Mouse (Mus musculus) lung, embryonic 15.5 days (tissue): ENCODE measurements around the gene Setd4. TPM values are rescaled to one million over a fixed set of nuclear protein-coding genes. Genes with fewer than 3 reads are reported as not detected.
"Not testable (repeated sequence)": the region's sequence is repeated elsewhere in the genome, so short reads cannot be mapped to it uniquely, and the experiment has no call there.

Experiments used
- ATAC-seq: fragments of 200-750 bp; cut with Nextera tagmentation; 2 replicates; pipeline ENCODE4 v1.8.0; 2017; ENCODE audit warnings: moderate number of reproducible peaks, borderline replicate concordance; ENCODE audit not compliant: low FRiP score, low TSS enrichment; ENCODE audit errors: extremely low read depth
- H3K27ac ChIP-seq: fragments of 300-500 bp; sonication (generic); 2 replicates; pipeline ENCODE4 v1.5.1; 2015; ENCODE audit warnings: moderate library complexity, mild to moderate bottlenecking, inconsistent platforms
- H3K27me3 ChIP-seq: fragments of 300-500 bp; sonication (generic); 2 replicates; pipeline ENCODE4 v1.6.1; 2015; ENCODE audit warnings: inconsistent platforms
- H3K36me3 ChIP-seq: fragments of 300-500 bp; sonication (generic); 2 replicates; pipeline ENCODE4 v1.6.1; 2015; ENCODE audit warnings: inconsistent platforms
- H3K4me1 ChIP-seq: fragments of 300-500 bp; sonication (generic); 2 replicates; pipeline ENCODE4 v1.6.1; 2015; ENCODE audit warnings: inconsistent platforms
- H3K4me2 ChIP-seq: fragments of 300-500 bp; sonication (generic); 2 replicates; pipeline ENCODE4 v1.6.1; 2015; ENCODE audit warnings: inconsistent platforms, mild to moderate bottlenecking, moderate library complexity
- H3K4me3 ChIP-seq: fragments of 300-500 bp; sonication (generic); 2 replicates; pipeline ENCODE4 v1.5.1; 2015; ENCODE audit warnings: mild to moderate bottlenecking, inconsistent platforms
- H3K9ac ChIP-seq: fragments of 300-500 bp; sonication (generic); 2 replicates; pipeline ENCODE4 v1.6.1; 2015; ENCODE audit warnings: inconsistent platforms
- H3K9me3 ChIP-seq: fragments of 300-500 bp; sonication (generic); 2 replicates; pipeline ENCODE4 v1.6.1; 2016; ENCODE audit warnings: inconsistent platforms
- WGBS: fragments of 180-500 bp; shearing (Covaris S2); methylation state at CpG from one replicate; pipeline ENCODE4 v1.1.7; 2015; 5-methylcytosine and 5-hydroxymethylcytosine counted together
- polyA plus RNA-seq: library from polyadenylated mRNA; unstranded; fragments of >200 nt; fragmentation: Nextera tagmentation; extraction: Ambion mirVana; gene quantifications from 2 replicates; pipeline ENCODE4 v1.2.1, GENCODE M21; 2015

The Setd4 gene
- 11.8 and 13.3 TPM in 2 replicates for polyA plus RNA-seq

- 1% methylated on average over 55 of the region's 55 CpGs for WGBS
- Histone ChIP-seq H3K27ac (peak within 1 kb of the TSS; percentile 92), H3K36me3 (no peaks in the 10 kb centered on the region; the same call in 1 of the 2 replicates), H3K27me3 (no peaks in the 10 kb centered on the region), H3K9ac (peak within 1 kb of the TSS; percentile 68), H3K4me3 (peak within 1 kb of the TSS; percentile 55), H3K4me2 (peak within 1 kb of the TSS; percentile 89), H3K4me1 (peaks cover 19% of the 10 kb centered on the region), H3K9me3 (no peaks in the 10 kb centered on the region)
- peak; percentile 93 for ATAC-seq
Measured at GRCm38 (mm10) chr16:93603439-93604212, at the start of gene Setd4. Setd4 (minus strand) TSS chr16:93604063.

- Histone ChIP-seq H3K27ac (no peak overlapping the region), H3K9ac (no peak overlapping the region), H3K36me3 (no peaks in the 10 kb centered on the region), H3K4me2 (no peak overlapping the region), H3K27me3 (no peaks in the 10 kb centered on the region), H3K4me1 (no peaks in the 10 kb centered on the region), H3K9me3 (no peaks in the 10 kb centered on the region), H3K4me3 (no peak overlapping the region)
- 64% methylated on average over 5 of the region's 5 CpGs for WGBS
- ATAC-seq = no peak
Measured at GRCm38 (mm10) chr16:93648441-93649183, 44.7 kb upstream of the Setd4 start.

GRCm38 (mm10) chr16:93644006-93644405 lies 40.1 kb upstream of the Setd4 start:
- Histone ChIP-seq H3K4me2 (no peak overlapping the region), H3K27ac (no peak overlapping the region), H3K4me3 (no peak overlapping the region), H3K27me3 (no peaks in the 10 kb centered on the region), H3K9ac (no peak overlapping the region), H3K36me3 (no peaks in the 10 kb centered on the region), H3K9me3 (no peaks in the 10 kb centered on the region), H3K4me1 (no peaks in the 10 kb centered on the region)
- no peak for ATAC-seq
- 29% methylated on average over 4 of the region's 4 CpGs for WGBS

DNA sequence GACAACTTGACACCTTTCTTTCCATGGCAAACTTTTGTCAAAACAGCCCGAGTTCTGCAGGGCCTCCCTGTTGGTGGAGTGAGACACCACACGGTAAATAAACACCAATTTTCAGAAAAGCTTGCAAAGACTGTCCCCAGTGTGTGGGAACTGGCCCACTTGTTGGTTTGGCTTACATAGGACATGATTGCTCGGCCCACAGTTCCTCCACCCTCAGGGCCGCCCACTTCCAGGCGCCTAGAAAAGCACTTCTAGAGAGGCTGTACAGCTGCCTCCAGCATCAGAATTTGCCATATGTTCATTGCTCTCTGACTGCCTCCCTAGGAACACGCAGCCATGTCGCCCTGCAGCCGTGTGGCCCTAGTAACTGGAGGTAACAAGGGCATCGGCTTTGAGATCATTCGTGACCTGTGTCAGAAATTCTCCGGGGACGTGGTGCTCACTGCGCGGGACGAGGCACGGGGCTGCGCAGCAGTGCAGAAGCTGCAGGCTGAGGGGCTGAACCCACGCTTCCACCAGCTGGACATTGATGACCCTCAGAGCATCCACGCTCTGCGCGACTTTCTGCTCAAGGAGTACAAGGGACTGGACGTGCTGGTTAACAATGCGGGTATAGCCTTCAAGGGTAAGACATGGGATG lies 24.0 kb upstream of the Setd4 start, which contains the start of gene Gm5678:
TSS of gene Gm5678 (plus strand) at position 337 of the 640 bp plus-strand sequence.
- WGBS = 74% methylated on average over 23 of the region's 23 CpGs
- Histone ChIP-seq H3K9me3 (no peaks in the 10 kb centered on the region), H3K27me3 (no peaks in the 10 kb centered on the region; the same call in 1 of the 2 replicates), H3K36me3 (no peaks in the 10 kb centered on the region), H3K9ac (no peak within 1 kb of the TSS), H3K4me2 (no peak within 1 kb of the TSS), H3K4me3 (no peak within 1 kb of the TSS), H3K27ac (no peak within 1 kb of the TSS), H3K4me1 (no peaks in the 10 kb centered on the region)
- ATAC-seq = no peak

GRCm38 (mm10) chr16:93626745-93627144 lies 22.9 kb upstream of the Setd4 start:
- H3K36me3 ChIP-seq = no peaks in the 10 kb centered on the region
- no peaks in the 10 kb centered on the region for H3K4me1 ChIP-seq
- ATAC-seq = no peak
- H3K4me2 ChIP-seq = no peak overlapping the region
- no peak overlapping the region for H3K9ac ChIP-seq
- no peak overlapping the region for H3K27ac ChIP-seq
- H3K4me3 ChIP-seq = no peak overlapping the region
- H3K9me3 ChIP-seq = no peaks in the 10 kb centered on the region
- no peaks in the 10 kb centered on the region; the same call in 1 of the 2 replicates for H3K27me3 ChIP-seq
- WGBS = 3% methylated on average over 1 of the region's 1 CpGs

- H3K36me3 ChIP-seq = no peaks in the 10 kb centered on the region
- H3K27ac ChIP-seq = no peak overlapping the region
- H3K4me1 ChIP-seq = no peaks in the 10 kb centered on the region
- no peak overlapping the region for H3K9ac ChIP-seq
- WGBS = 71% methylated on average over 4 of the region's 4 CpGs
- H3K27me3 ChIP-seq = no peaks in the 10 kb centered on the region; the same call in 1 of the 2 replicates
- H3K4me3 ChIP-seq = no peak overlapping the region
- H3K9me3 ChIP-seq = no peaks in the 10 kb centered on the region
- no peak overlapping the region for H3K4me2 ChIP-seq
- no peak for ATAC-seq
Measured at GRCm38 (mm10) chr16:93624671-93625070, 20.8 kb upstream of the Setd4 start.

DNA sequence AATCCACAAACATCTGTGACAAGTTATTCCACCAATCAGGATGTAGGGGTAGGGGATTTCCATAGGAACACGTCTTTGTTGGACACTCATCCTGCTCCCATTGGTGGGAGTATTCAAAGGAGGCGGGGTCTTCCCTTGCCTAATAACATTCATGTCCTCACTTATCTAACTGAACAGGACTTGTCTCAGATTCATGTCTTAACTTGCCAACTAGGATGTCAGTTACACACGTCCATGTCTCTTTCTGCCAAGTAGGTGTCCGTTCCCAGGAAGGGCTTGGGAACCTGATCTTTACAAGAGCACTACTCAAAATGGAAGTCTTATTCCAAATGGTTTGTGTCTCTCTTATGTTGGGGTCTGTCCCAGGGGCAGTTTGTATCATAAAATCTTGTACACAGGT lies 19.9 kb upstream of the Setd4 start:
- 81% methylated on average over 4 of the region's 4 CpGs for WGBS
- not testable (repeated sequence) for H3K27me3 ChIP-seq, H3K9me3 ChIP-seq, H3K27ac ChIP-seq, H3K4me1 ChIP-seq, H3K9ac ChIP-seq, H3K36me3 ChIP-seq, ATAC-seq, H3K4me2 ChIP-seq, H3K4me3 ChIP-seq

DNA sequence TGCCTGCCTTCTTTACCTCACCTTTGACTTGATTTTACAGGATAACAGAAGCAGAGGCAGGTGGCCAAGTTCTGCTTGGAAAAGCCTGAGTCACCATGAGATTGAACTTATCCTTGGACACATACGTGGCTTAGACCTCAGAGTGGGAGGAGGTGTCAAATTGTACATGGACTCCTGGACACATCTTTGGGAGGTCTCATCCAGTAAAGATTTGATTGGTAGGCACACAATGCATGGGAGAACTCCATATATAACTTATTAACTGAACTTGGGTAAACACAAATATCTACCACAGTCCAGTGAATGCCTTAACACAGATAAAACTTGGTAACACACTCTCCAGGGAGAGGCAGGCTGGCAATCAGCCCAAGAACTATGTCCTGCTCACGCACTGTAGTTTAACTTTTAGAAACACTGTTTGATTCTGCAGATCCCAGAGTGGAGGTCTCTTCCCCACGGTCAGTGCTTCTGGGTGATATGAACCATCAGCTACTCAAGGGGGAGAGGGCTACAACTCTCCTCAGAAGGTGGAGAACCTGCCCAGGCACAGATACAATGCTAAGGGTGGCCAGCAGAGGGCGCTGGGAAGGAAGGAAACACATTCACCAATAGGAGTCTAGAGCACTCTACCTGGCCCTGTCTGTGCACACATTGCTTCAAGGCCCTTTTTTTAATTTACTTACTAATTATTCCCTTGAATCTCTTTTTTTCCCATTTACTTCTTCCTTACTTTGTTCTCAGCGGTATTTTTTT lies 11.4 kb upstream of the Setd4 start:
- Histone ChIP-seq H3K27ac (no peak overlapping the region), H3K36me3 (peaks cover 12% of the 10 kb centered on the region), H3K4me1 (no peaks in the 10 kb centered on the region), H3K27me3 (no peaks in the 10 kb centered on the region), H3K4me3 (no peak overlapping the region), H3K9ac (no peak overlapping the region), H3K9me3 (no peaks in the 10 kb centered on the region), H3K4me2 (no peak overlapping the region)
- no peak for ATAC-seq
- WGBS = 33% methylated on average over 5 of the region's 5 CpGs

- H3K9ac ChIP-seq = no peak overlapping the region
- peaks cover 12% of the 10 kb centered on the region for H3K36me3 ChIP-seq
- 86% methylated on average over 4 of the region's 4 CpGs for WGBS
- H3K27ac ChIP-seq = no peak overlapping the region
- no peak for ATAC-seq
- H3K27me3 ChIP-seq = no peaks in the 10 kb centered on the region
- no peaks in the 10 kb centered on the region for H3K9me3 ChIP-seq
- H3K4me2 ChIP-seq = no peak overlapping the region
- H3K4me1 ChIP-seq = peaks cover 10% of the 10 kb centered on the region; the same call in 1 of the 2 replicates
- H3K4me3 ChIP-seq = no peak overlapping the region
Measured at GRCm38 (mm10) chr16:93610961-93611360, 7.1 kb upstream of the Setd4 start.

DNA sequence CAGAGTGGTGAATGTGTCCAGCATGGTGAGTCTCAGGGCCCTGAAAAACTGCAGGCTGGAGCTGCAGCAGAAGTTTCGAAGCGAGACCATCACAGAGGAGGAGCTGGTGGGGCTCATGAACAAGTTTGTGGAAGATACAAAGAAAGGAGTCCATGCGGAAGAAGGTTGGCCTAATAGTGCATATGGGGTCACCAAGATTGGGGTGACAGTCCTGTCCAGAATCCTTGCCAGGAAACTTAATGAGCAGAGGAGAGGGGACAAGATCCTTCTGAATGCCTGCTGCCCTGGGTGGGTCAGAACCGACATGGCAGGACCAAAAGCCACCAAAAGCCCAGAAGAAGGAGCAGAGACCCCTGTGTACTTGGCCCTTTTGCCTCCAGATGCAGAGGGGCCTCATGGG lies 5.9 kb upstream of the Setd4 start:
- WGBS = 95% methylated on average over 4 of the region's 4 CpGs
- Histone ChIP-seq H3K27ac (no peak overlapping the region), H3K9ac (no peak overlapping the region), H3K9me3 (no peaks in the 10 kb centered on the region), H3K27me3 (no peaks in the 10 kb centered on the region), H3K4me2 (no peak overlapping the region), H3K4me3 (no peak overlapping the region), H3K36me3 (peaks cover 12% of the 10 kb centered on the region), H3K4me1 (peaks cover 15% of the 10 kb centered on the region)
- no peak for ATAC-seq

- Histone ChIP-seq H3K27me3 (no peaks in the 10 kb centered on the region), H3K36me3 (peaks cover 12% of the 10 kb centered on the region), H3K4me2 (peak overlapping the region; percentile 81), H3K9me3 (no peaks in the 10 kb centered on the region), H3K4me3 (peak overlapping the region; percentile 62), H3K9ac (no peak overlapping the region), H3K4me1 (peaks cover 20% of the 10 kb centered on the region), H3K27ac (no peak overlapping the region)
- 56% methylated on average over 8 of the region's 8 CpGs for WGBS
- no peak for ATAC-seq
Measured at GRCm38 (mm10) chr16:93608731-93609130, 4.9 kb upstream of the Setd4 start.
